Mouse (Mus musculus): ENCODE data around the gene Herc4. TPM values are rescaled to one million over a fixed set of nuclear protein-coding genes. Genes with fewer than 3 reads are reported as not detected.

The Herc4 gene
- total RNA-seq, 2 experiments from 2014 or later: 19.5 to 23.9 TPM

- no peak for DNase-seq (ENCODE audit: low spot score)
Measured at GRCm38 (mm10) chr10:63245846-63246245, 2.2 kb downstream of the Herc4 start.

- DNase-seq (ENCODE audit: low spot score): no peak
Measured at GRCm38 (mm10) chr10:63247457-63247856, 3.8 kb downstream of the Herc4 start.

GRCm38 (mm10) chr10:63248421-63248820, 4.8 kb downstream of the Herc4 start:
- no peak for DNase-seq (ENCODE audit: low spot score)

- no peak for DNase-seq (ENCODE audit: low spot score)
Measured at GRCm38 (mm10) chr10:63258696-63259095, 15.1 kb downstream of the Herc4 start.

- no peak for DNase-seq (ENCODE audit: low spot score)
Measured at GRCm38 (mm10) chr10:63259340-63259739, 15.7 kb downstream of the Herc4 start.

- no peak for DNase-seq (ENCODE audit: low spot score)
Measured at GRCm38 (mm10) chr10:63267941-63268340, 24.3 kb downstream of the Herc4 start.

GRCm38 (mm10) chr10:63272401-63272800, 28.8 kb downstream of the Herc4 start:
- no peak for DNase-seq (ENCODE audit: low spot score)

GRCm38 (mm10) chr10:63272868-63273267, 29.3 kb downstream of the Herc4 start:
- DNase-seq (ENCODE audit: low spot score): no peak

- no peak for DNase-seq (ENCODE audit: low spot score)
Measured at GRCm38 (mm10) chr10:63277010-63277409, 33.4 kb downstream of the Herc4 start.

GRCm38 (mm10) chr10:63279851-63280250, 36.2 kb downstream of the Herc4 start:
- no peak for DNase-seq (ENCODE audit: low spot score)

GRCm38 (mm10) chr10:63282417-63282816, 38.8 kb downstream of the Herc4 start:
- no peak for DNase-seq (ENCODE audit: low spot score)

- no peak for DNase-seq (ENCODE audit: low spot score)
Measured at GRCm38 (mm10) chr10:63282846-63283245, 39.2 kb downstream of the Herc4 start.

- DNase-seq (ENCODE audit: low spot score): peak; percentile 61
Measured at GRCm38 (mm10) chr10:63302356-63302755, 58.7 kb downstream of the Herc4 start.

- peak; percentile 85 for DNase-seq (ENCODE audit: low spot score)
Measured at GRCm38 (mm10) chr10:63308582-63309366, 65.2 kb downstream of the Herc4 start.

GRCm38 (mm10) chr10:63313726-63314125, 70.1 kb downstream of the Herc4 start:
- DNase-seq (ENCODE audit: low spot score): no peak

GRCm38 (mm10) chr10:63327091-63327490, 83.5 kb downstream of the Herc4 start:
- no peak for DNase-seq (ENCODE audit: low spot score)

GRCm38 (mm10) chr10:63336901-63337300, 93.3 kb downstream of the Herc4 start:
- no peak for DNase-seq (ENCODE audit: low spot score)

- no peak for DNase-seq (ENCODE audit: low spot score)
Measured at GRCm38 (mm10) chr10:63337326-63337725, 93.7 kb downstream of the Herc4 start.

- DNase-seq (ENCODE audit: low spot score): peak; percentile 51
Measured at GRCm38 (mm10) chr10:63337951-63338836, 94.6 kb downstream of the Herc4 start.

- DNase-seq (ENCODE audit: low spot score): peak; percentile 90
Measured at GRCm38 (mm10) chr10:63338914-63339643, 95.5 kb downstream of the Herc4 start.

- DNase-seq (ENCODE audit: low spot score): no peak
Measured at GRCm38 (mm10) chr10:63341351-63341750, 97.7 kb downstream of the Herc4 start.

GRCm38 (mm10) chr10:63344751-63345150, 101.1 kb downstream of the Herc4 start:
- no peak for DNase-seq (ENCODE audit: low spot score)

Data from gastrocnemius, adult 18-20 months (tissue).